Mouse (Mus musculus): ENCODE measurements at regions not wholly inside any gene's neighbourhood (a gene's known extent, or its start where the extent isn't known, plus 50 kb on each side); places are given as distances from the start of the nearest gene placed in this dataset.

DNA sequence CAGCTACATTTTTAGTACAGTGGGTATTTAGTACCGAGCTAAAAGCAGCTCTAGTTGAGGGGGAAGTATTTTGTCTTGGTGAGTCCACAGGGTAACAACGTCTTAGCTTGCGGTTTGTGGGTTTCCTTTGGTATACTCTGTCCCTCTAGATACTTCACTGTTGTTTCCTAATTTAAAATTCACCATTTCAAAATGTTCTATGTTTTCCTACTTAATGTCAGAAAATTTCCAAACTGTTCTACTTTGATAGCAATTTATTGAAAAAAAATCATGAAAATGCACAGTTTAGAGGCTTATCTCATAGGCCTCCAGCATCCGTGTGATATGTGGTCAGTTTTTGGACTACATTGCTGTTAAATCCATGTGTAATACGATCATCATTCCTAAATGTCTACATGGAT is 238.0 kb upstream of the Cited2 start:
- 85% methylated on average over 5 of the region's 5 CpGs for WGBS
- Histone ChIP-seq H3K4me2 (no peak overlapping the region), H3K9me3 (no peaks in the 10 kb centered on the region), H3K27ac (no peak overlapping the region), H3K9ac (no peak overlapping the region), H3K4me3 (no peak overlapping the region), H3K27me3 (no peaks in the 10 kb centered on the region), H3K36me3 (no peaks in the 10 kb centered on the region), H3K4me1 (no peaks in the 10 kb centered on the region)
- no peak for ATAC-seq (ENCODE audit: insufficient number of reproducible peaks, insufficient read depth, low FRiP score, low TSS enrichment, low read depth)

DNA sequence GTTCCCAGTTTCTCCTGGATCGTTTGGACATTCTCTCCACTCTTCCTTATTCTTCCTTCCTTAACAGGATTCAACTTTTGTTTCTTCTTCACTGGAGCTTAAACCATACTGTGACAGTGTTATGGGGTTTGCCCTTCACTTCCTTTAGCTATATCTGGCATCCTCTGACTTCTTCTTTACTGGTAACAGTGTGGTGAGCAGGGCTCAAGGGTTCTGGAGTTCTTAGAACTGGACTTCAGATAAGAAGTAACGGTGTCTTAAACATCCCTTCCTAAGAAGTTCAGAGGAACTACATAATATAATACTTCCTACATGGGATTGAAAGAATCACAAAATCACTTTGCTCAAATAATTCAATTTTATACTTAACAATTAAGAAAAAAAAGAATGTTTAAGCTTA is 237.5 kb upstream of the Cited2 start:
- H3K27me3 ChIP-seq: no peaks in the 10 kb centered on the region
- H3K27ac ChIP-seq: no peak overlapping the region
- no peaks in the 10 kb centered on the region for H3K36me3 ChIP-seq
- 90% methylated on average over 2 of the region's 2 CpGs for WGBS
- H3K4me3 ChIP-seq: no peak overlapping the region
- H3K4me2 ChIP-seq: no peak overlapping the region
- H3K9me3 ChIP-seq: no peaks in the 10 kb centered on the region
- H3K9ac ChIP-seq: no peak overlapping the region
- no peak for ATAC-seq (ENCODE audit: insufficient number of reproducible peaks, insufficient read depth, low FRiP score, low TSS enrichment, low read depth)
- H3K4me1 ChIP-seq: no peaks in the 10 kb centered on the region

DNA sequence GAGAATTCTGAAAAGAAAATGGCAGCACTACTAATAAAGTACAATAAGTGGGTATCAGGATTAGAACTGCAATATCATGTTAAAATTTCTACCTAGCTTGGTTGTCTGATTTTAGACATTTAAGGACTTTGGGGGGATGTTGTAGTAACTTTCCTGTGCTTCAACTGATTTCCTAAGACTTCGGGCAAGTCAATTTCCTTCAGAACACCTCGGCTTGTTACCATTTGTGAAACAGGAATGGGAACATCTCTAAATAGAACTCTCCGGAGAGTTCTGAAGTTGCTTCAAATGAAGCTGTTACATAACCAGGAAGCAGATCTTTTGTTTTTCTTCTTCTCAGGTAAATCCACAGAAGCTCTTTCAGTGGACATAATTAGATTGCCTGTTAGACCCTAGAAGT is 237.0 kb upstream of the Cited2 start:
- Histone ChIP-seq H3K9me3 (no peaks in the 10 kb centered on the region), H3K4me1 (no peaks in the 10 kb centered on the region), H3K9ac (no peak overlapping the region), H3K4me2 (no peak overlapping the region), H3K27me3 (no peaks in the 10 kb centered on the region), H3K4me3 (no peak overlapping the region), H3K36me3 (no peaks in the 10 kb centered on the region), H3K27ac (no peak overlapping the region)
- ATAC-seq (ENCODE audit: insufficient number of reproducible peaks, insufficient read depth, low FRiP score, low TSS enrichment, low read depth): no peak
- 86% methylated on average over 3 of the region's 3 CpGs for WGBS

DNA sequence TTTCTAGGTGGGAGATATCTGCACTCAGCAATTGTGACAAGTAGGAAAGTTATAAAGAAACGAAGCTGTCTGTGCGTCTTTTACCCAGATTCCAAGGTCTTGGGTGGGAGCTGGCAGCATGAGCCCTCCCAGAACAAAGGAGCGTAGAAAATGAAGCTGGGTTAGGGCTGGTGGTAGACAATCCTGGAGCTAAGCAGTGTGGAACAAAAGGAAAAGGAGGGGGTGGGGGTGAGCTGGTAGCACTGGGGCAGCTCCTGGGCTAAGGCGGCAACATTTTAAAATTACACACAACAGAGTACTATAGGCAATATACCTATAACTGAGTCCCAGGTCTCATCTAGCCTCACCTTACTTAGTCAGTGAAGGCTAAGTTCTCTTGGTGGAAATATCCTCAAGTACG is 235.6 kb upstream of the Cited2 start:
- Histone ChIP-seq H3K4me2 (no peak overlapping the region), H3K4me1 (no peaks in the 10 kb centered on the region), H3K36me3 (no peaks in the 10 kb centered on the region), H3K27ac (no peak overlapping the region), H3K4me3 (no peak overlapping the region), H3K9ac (no peak overlapping the region), H3K27me3 (no peaks in the 10 kb centered on the region), H3K9me3 (no peaks in the 10 kb centered on the region)
- 84% methylated on average over 5 of the region's 5 CpGs for WGBS
- ATAC-seq (ENCODE audit: insufficient number of reproducible peaks, insufficient read depth, low FRiP score, low TSS enrichment, low read depth): no peak

DNA sequence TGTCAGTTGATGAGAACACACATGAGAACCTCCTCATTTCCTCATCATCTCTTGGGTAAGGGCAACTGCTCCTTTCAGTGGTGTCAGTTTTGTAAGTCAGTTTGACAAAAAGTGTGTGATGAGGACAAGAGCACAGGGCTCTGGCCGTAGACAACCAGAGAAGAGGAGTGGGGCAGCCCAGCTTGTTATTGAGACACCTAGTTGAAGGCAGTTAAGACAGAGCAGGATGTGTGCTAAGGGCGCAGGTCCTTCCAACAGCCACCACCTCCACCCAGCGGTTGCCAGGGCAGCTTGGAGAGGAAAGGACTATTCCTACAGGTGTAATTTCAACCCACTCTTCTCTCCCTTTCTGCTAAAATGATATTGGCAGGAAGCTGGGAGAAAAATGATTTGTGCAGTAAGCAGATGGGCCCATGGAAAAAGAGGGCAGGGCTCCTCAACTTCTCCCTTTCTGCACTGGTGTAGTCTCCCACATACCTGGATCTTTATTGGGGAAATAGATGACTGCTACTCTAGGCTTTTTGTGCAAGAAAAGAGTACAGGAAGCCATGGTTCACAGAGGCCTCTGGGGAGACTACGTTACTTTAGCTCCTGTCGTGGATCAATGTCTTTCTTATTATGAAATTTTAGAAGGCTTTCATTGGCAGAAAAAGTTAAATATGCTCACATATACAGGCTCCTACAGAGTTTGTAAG is 231.3 kb upstream of the Cited2 start:
- ATAC-seq (ENCODE audit: insufficient number of reproducible peaks, insufficient read depth, low FRiP score, low TSS enrichment, low read depth): no peak
- no peak overlapping the region for H3K27ac ChIP-seq
- no peaks in the 10 kb centered on the region for H3K9me3 ChIP-seq
- H3K4me1 ChIP-seq: no peaks in the 10 kb centered on the region
- H3K36me3 ChIP-seq: no peaks in the 10 kb centered on the region
- H3K9ac ChIP-seq: no peak overlapping the region
- H3K4me3 ChIP-seq: no peak overlapping the region
- H3K27me3 ChIP-seq: no peaks in the 10 kb centered on the region
- 80% methylated on average over 5 of the region's 5 CpGs for WGBS
- H3K4me2 ChIP-seq: no peak overlapping the region

DNA sequence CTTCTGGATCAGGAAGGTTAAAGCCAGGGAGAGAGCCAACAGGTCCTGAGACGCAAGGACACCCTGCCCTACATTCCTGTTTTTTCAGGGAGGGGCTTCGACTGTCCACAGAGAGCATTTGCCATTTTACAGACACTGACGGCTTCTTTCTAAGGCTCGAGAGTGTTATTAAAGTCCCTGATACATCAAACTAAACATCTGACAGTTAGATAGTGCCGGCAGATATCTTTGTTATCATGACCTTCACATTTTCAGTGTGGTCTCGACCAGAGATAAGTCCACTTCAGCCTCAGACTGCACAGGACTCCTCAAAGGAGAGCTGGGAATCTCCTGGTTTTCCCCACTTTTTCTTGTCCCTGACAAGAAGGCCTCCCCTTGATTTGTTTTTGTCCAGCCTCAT is 229.9 kb upstream of the Cited2 start:
- H3K4me1 ChIP-seq: no peaks in the 10 kb centered on the region
- H3K36me3 ChIP-seq: no peaks in the 10 kb centered on the region
- H3K9ac ChIP-seq: no peak overlapping the region
- H3K4me3 ChIP-seq: no peak overlapping the region
- WGBS: 81% methylated on average over 6 of the region's 6 CpGs
- H3K9me3 ChIP-seq: no peaks in the 10 kb centered on the region
- H3K4me2 ChIP-seq: no peak overlapping the region
- H3K27me3 ChIP-seq: no peaks in the 10 kb centered on the region
- no peak overlapping the region for H3K27ac ChIP-seq
- ATAC-seq (ENCODE audit: insufficient number of reproducible peaks, insufficient read depth, low FRiP score, low TSS enrichment, low read depth): no peak

DNA sequence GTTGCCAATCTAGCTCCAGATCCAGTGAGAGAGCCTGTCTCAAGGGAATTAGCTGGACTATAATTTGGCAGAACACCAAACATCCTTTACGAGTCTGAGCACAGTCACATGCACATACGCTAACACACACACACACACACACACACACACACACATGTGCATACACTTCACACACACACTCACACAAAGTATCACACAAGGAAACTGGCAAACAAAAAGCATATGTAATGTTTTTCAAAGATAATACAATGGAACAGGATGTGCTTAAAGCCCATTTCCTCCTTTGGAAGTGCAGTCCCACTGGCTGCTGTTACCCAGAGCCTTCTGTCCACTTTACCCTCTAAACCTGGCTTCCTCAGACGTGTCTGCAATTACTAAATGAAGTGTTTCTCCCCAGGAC is 226.2 kb upstream of the Cited2 start:
- Histone ChIP-seq H3K36me3 (no peaks in the 10 kb centered on the region), H3K4me1 (no peaks in the 10 kb centered on the region), H3K4me3 (no peak overlapping the region), H3K27me3 (no peaks in the 10 kb centered on the region), H3K27ac (no peak overlapping the region), H3K4me2 (no peak overlapping the region), H3K9ac (no peak overlapping the region), H3K9me3 (peaks cover 1% of the 10 kb centered on the region; the same call in 1 of the 2 replicates)
- ATAC-seq (ENCODE audit: insufficient number of reproducible peaks, insufficient read depth, low FRiP score, low TSS enrichment, low read depth): no peak
- 54% methylated on average over 3 of the region's 3 CpGs for WGBS

DNA sequence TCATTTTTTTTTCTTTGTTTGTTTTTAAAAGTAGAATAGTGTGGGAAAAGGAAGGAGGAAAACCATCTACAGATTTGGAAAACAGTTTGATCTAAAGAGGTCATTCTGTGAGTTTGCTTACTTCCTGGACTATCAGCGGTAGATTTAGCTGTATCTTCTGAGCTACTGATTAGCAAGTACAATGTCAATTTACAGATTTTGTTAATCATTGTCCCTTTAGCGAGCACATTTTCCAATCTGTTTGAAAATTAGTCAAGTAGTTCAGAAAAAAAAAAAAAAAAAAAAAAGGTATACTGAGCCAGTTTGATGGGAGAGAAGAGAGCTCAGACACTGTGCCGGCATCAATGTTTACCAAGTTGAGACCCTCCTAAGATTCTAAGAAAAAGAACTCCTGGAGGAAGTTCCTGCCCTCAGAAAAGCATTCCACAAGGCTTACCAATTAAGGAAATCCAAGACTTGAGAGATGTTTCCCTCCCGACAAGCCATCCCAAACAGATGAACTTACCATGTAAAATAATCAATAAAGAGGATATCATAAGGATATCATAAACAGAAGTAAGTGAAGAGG is 212.3 kb upstream of the Cited2 start:
- Histone ChIP-seq H3K9ac (no peak overlapping the region), H3K36me3 (no peaks in the 10 kb centered on the region), H3K4me1 (peaks cover 8% of the 10 kb centered on the region), H3K27me3 (no peaks in the 10 kb centered on the region), H3K27ac (no peak overlapping the region), H3K4me3 (no peak overlapping the region), H3K9me3 (peaks cover 4% of the 10 kb centered on the region), H3K4me2 (no peak overlapping the region)
- 72% methylated on average over 4 of the region's 4 CpGs for WGBS
- ATAC-seq (ENCODE audit: insufficient number of reproducible peaks, insufficient read depth, low FRiP score, low TSS enrichment, low read depth): no peak

DNA sequence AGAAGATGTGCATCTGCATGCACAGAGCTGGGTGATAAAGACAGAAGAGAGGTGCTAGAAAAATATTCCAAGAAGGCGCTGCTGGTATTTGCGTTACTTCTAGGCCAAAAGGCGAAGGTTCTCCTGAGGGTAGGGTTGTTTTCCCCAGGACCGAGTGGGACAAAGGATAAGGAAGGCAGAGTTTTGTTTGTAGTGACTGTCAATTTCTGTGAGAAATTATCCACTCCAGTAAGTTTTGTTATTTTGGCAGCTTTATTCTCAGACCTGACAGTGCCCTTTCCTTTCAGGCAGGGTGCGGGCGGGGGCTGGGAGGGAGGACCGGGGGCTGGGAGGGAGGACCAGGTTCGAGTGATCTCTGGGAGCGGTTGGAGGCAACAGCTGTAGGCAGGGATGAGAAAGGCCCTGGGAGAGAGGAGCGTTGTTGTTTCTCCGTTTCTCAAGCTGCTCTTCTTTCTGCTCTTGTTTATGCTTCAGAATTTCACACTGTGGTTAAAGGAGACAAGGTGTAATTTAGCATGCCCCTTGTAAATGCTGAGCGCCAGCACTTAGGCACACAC is 211.2 kb upstream of the Cited2 start:
- no peak for ATAC-seq (ENCODE audit: insufficient number of reproducible peaks, insufficient read depth, low FRiP score, low TSS enrichment, low read depth)
- H3K9me3 ChIP-seq: no peaks in the 10 kb centered on the region
- H3K9ac ChIP-seq: no peak overlapping the region
- H3K4me2 ChIP-seq: peak overlapping the region; percentile 18; the same call in 1 of the 2 replicates
- no peaks in the 10 kb centered on the region for H3K36me3 ChIP-seq
- WGBS: 43% methylated on average over 12 of the region's 12 CpGs
- peaks cover 8% of the 10 kb centered on the region for H3K4me1 ChIP-seq
- no peaks in the 10 kb centered on the region for H3K27me3 ChIP-seq
- 0 out of 2 replicates have a peak overlapping the region, but pooled peaks have one; percentile 33 for H3K27ac ChIP-seq
- no peak overlapping the region for H3K4me3 ChIP-seq

DNA sequence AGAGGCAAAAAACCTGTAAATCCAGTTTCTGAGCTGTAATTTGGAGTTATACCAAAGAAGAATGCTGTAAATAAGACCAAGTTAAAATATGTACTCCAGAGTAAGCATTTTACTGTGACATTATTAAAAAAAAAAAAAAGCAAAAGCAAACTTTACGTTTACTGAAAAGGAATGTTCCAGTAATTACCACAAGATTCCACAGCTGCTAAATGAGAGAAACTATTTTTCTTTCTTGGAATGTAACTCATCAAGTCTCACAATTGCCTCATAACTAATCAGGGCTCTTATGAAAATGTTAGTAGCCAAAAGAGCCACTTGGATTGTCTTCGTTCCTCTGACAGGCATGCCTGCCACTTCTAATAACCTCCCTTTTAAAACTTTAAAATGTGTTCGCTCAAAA is 210.5 kb upstream of the Cited2 start:
- no peaks in the 10 kb centered on the region for H3K27me3 ChIP-seq
- H3K4me2 ChIP-seq: no peak overlapping the region
- H3K4me3 ChIP-seq: no peak overlapping the region
- no peaks in the 10 kb centered on the region for H3K36me3 ChIP-seq
- no peak overlapping the region for H3K27ac ChIP-seq
- H3K9me3 ChIP-seq: no peaks in the 10 kb centered on the region
- H3K9ac ChIP-seq: no peak overlapping the region
- H3K4me1 ChIP-seq: peaks cover 8% of the 10 kb centered on the region
- no peak for ATAC-seq (ENCODE audit: insufficient number of reproducible peaks, insufficient read depth, low FRiP score, low TSS enrichment, low read depth)
- WGBS: 51% methylated on average over 3 of the region's 3 CpGs

DNA sequence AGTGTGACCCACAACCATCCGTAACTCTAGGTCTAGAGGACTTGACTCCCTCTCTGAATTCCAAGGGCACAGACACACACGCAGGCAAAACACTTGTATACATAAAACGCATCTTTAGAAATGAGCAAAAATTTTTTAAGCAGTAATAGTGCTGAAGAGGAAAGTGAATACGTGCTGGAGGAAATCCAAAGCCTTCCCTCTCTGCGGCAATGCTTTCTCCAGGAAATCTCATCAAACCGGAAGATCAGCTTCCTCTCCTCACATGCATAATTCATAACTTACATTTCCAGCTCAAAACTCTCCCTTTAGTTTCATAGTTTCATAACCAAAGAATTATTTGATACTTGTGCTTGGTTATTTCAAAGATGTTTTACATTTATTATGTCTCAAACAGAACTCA is 209.3 kb upstream of the Cited2 start:
- H3K36me3 ChIP-seq: no peaks in the 10 kb centered on the region
- H3K4me3 ChIP-seq: no peak overlapping the region
- H3K4me2 ChIP-seq: no peak overlapping the region
- ATAC-seq (ENCODE audit: insufficient number of reproducible peaks, insufficient read depth, low FRiP score, low TSS enrichment, low read depth): no peak
- no peak overlapping the region for H3K27ac ChIP-seq
- WGBS: 62% methylated on average over 6 of the region's 6 CpGs
- no peak overlapping the region for H3K9ac ChIP-seq
- no peaks in the 10 kb centered on the region for H3K9me3 ChIP-seq
- peaks cover 9% of the 10 kb centered on the region for H3K4me1 ChIP-seq
- no peaks in the 10 kb centered on the region for H3K27me3 ChIP-seq

DNA sequence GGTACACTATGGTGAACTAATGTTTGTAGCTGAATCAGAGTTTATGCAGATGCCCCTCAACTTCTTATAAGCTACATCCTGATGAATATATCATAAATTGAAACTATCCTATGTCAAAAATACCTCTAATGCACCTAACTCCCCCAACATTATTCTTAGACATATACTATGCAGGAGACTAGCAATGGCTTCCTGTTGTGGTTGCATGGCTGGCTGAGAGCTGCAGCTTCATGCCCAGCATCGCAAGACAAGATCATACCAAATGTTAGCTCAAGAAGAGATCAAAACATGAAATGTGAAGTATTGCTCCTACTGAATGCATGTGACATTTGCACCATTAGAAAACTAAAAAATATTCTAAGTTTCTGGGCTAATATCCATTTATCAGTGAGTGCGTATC is 206.9 kb upstream of the Cited2 start:
- no peak overlapping the region for H3K27ac ChIP-seq
- peaks cover 11% of the 10 kb centered on the region for H3K4me1 ChIP-seq
- no peak for ATAC-seq (ENCODE audit: insufficient number of reproducible peaks, insufficient read depth, low FRiP score, low TSS enrichment, low read depth)
- WGBS: 93% methylated on average over 2 of the region's 2 CpGs
- no peak overlapping the region for H3K9ac ChIP-seq
- H3K4me2 ChIP-seq: no peak overlapping the region
- no peak overlapping the region for H3K4me3 ChIP-seq
- no peaks in the 10 kb centered on the region for H3K36me3 ChIP-seq
- no peaks in the 10 kb centered on the region for H3K27me3 ChIP-seq
- no peaks in the 10 kb centered on the region for H3K9me3 ChIP-seq

All from embryonic facial prominence, embryonic 13.5 days (tissue).